Mouse (Mus musculus) kidney, postnatal 14 days (tissue): ENCODE data around the gene Sesn2.

ENCODE experiments used
- DNase-seq: peaks from one replicate; pipeline ENCODE4 v3.0.0; 2022; ENCODE audit warnings: mixed read lengths

Gene Sesn2

GRCm38 (mm10) chr4:132475895-132476878, 34.1 kb downstream of the Sesn2 start:
- DNase-seq: peak; percentile 55

- DNase-seq: peak; percentile 91
Measured at GRCm38 (mm10) chr4:132474631-132475030, 35.7 kb downstream of the Sesn2 start.

GRCm38 (mm10) chr4:132473411-132473810, 36.9 kb downstream of the Sesn2 start:
- no peak for DNase-seq

GRCm38 (mm10) chr4:132469873-132470272, 40.4 kb downstream of the Sesn2 start:
- DNase-seq: peak; percentile 69

GRCm38 (mm10) chr4:132464255-132464613, 46.1 kb downstream of the Sesn2 start:
- DNase-seq: no peak

GRCm38 (mm10) chr4:132463430-132464254, 46.7 kb downstream of the Sesn2 start, which contains the start of gene Med18:
Gene Med18 (minus strand): TSS chr4:132463921.
- peak; percentile 95 for DNase-seq

- no peak for DNase-seq
Measured at GRCm38 (mm10) chr4:132462836-132463235, 47.5 kb downstream of the Sesn2 start.

- no peak for DNase-seq
Measured at GRCm38 (mm10) chr4:132460225-132460624, 50.1 kb downstream of the Sesn2 start.

GRCm38 (mm10) chr4:132455561-132455960, 54.7 kb downstream of the Sesn2 start:
- DNase-seq: no peak

GRCm38 (mm10) chr4:132455146-132455545, 55.2 kb downstream of the Sesn2 start:
- DNase-seq: peak; percentile 38

GRCm38 (mm10) chr4:132454216-132454615, 56.1 kb downstream of the Sesn2 start:
- no peak for DNase-seq

GRCm38 (mm10) chr4:132449778-132450177, 60.5 kb downstream of the Sesn2 start:
- DNase-seq: no peak

GRCm38 (mm10) chr4:132446105-132446504, 64.2 kb downstream of the Sesn2 start:
- peak; percentile 41 for DNase-seq

- no peak for DNase-seq
Measured at GRCm38 (mm10) chr4:132444516-132444915, 65.8 kb downstream of the Sesn2 start.
